Mouse (Mus musculus) erythroblast, embryonic 14.5 days (primary cell): ENCODE measurements around the gene Trank1.

Source experiments
- GATA1 ChIP-seq: IDR thresholded peaks from 2 replicates; pipeline ENCODE4 v1.6.1; 2012; ENCODE audit warnings: low read length, inconsistent platforms, mixed read lengths
- TAL1 ChIP-seq: IDR thresholded peaks from 3 replicates; pipeline ENCODE4 v1.6.1; 2012; ENCODE audit warnings: low read length, inconsistent platforms, mixed read lengths

- TF ChIP-seq GATA1, result no peak
- no peak for TF ChIP-seq TAL1
Observed at GRCm38 (mm10) chr9:111390016-111390415, 78.5 kb downstream of the Trank1 start.
